Mouse (Mus musculus) layer of hippocampus, adult 8-10 months (tissue): ENCODE measurements around the gene 0610040J01Rik. TPM values are rescaled to one million over a fixed set of nuclear protein-coding genes. Genes with fewer than 3 reads are reported as not detected.
"Not testable (repeated sequence)": the region's sequence is repeated elsewhere in the genome, so short reads cannot be mapped to it uniquely, and the experiment has no call there.

Source experiments
- DNase-seq, 2 experiments: peaks; one replicate each; pipeline ENCODE4 v3.0.0; 2022; ENCODE audit warnings: low spot score in 2 of 2
- total RNA-seq, 4 experiments: library from RNA; stranded (reverse); gene quantifications; 2 replicates each; pipeline ENCODE4 v1.2.4; 2022

Gene 0610040J01Rik
- total RNA-seq, 4 experiments from 2014 or later, result 3.5 to 5.6 (median 4.5) TPM

DNA sequence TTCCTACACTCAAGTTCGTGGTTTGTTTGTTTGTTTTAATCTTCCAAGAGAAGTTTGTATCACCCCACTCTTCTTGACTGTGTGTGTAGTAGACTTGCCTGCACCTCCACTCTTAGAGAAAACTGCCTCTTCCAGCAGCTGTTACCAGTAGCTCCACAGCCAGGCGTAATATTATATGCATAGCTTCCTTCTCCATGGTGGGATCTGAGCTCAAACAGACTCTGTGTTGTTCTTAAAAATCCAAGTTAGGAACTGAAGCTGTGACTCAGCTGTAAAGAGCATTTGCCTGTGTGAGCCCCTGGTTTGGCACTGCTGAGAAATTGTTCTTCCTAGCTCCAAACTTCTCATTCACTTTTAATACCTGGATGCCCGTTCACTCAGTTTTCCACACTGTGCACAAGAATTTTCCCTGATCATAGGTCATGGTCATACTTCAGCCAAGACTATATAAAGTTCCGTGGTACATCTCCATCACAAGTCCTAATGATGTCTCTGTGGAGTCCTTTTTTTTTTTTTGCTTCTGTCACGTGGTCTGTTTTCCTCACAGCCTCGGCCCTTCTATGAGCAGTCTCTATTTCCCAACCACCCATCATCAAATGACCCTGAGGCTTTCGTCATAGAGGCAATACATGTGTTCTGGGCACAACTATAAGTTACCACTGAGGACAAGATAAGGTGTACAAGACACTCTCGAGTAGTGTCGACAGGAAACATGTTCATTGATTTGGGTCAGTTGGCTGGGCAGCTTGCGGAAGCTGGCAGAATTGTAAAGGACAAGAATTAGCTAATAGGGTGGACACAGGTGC lies 16.4 kb downstream of the 0610040J01Rik start:
- no peak for DNase-seq

DNA sequence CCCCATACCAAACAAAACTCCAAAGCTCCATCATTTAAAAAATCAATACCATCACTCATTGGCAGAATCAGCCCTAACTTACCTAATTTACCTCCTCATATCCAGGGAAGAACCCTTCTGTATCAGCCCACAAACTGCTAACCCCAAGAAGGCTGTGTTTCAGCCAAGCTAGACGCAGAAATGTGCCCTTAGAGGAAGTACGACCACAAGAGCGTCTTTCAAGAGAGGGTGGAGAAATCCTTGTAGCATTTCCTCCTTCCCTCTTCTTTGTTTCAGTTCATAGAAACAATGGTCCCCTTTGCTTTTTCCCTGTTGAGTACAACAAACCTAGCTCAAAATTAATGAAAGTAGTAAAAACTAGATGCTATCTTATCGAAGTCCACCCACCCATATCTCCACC lies 18.9 kb downstream of the 0610040J01Rik start:
- DNase-seq, result no peak

DNA sequence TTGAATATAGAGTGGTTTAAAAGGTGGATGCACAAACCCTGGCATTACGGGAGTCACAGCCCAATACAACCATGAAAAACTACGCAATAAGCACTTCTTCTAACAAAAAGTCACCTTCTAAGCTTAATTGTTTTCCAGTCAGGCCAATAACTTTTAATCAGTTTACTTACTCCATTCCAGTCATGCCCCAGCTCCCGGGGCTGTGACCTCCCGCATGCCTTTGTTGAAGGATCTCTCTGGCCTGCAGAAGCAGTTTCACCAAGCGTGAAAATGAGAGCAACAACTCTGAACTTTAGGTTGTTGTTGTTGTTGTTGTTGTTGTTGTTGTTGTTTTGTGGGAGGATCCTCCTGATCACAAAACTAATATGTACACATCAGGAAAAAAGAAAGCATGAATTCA lies 21.8 kb downstream of the 0610040J01Rik start:
- no peak for DNase-seq

DNA sequence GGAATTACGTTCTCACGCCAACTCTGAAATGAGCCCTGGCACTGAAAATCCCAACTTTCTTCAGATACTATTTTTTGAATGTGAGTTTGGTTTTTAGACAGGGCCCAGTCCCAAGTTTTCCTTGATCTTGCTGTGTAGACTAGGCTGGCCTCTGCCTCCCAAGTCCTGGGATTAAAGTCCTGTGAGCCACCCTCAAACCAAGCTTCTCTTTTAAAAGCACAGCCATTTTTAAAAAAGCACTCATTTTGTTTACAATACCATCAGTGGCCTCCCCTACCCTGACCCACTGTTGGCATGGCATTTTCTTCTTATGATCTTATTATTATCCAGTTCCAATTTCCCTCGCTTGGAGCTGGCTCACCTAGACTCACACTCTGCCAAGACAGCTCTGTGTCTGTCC lies 22.3 kb downstream of the 0610040J01Rik start:
- no peak for DNase-seq

DNA sequence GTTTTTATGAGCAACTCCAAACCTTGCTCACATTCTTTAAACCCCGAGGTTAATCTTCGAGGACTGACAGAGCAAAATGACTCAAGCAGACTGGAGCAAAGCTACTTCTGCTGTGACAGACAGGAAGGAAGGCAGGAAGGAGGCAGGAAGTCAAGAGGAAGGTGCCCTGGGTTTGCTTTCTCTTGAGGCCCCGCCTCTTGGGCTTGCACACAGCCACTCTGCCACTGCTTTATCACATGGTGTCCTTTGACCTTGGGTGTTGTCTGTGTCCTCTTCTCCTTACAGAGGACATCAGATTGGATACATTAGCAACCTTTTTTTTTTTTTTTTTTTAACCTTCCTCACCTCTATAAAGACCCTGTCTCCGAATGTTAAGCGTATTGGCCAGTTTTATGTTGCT lies 25.0 kb downstream of the 0610040J01Rik start:
- no peak for DNase-seq

GRCm38 (mm10) chr5:63837851-63838250 lies 25.7 kb downstream of the 0610040J01Rik start:
- DNase-seq, result no peak

GRCm38 (mm10) chr5:63839801-63840416 lies 27.7 kb downstream of the 0610040J01Rik start:
- no peak for DNase-seq

GRCm38 (mm10) chr5:63847080-63847479 lies 34.9 kb downstream of the 0610040J01Rik start:
- no peak for DNase-seq

- DNase-seq, result no peak
Measured at GRCm38 (mm10) chr5:63847541-63848226, 35.5 kb downstream of the 0610040J01Rik start.

GRCm38 (mm10) chr5:63858901-63859300 lies 46.7 kb downstream of the 0610040J01Rik start:
- no peak for DNase-seq

DNA sequence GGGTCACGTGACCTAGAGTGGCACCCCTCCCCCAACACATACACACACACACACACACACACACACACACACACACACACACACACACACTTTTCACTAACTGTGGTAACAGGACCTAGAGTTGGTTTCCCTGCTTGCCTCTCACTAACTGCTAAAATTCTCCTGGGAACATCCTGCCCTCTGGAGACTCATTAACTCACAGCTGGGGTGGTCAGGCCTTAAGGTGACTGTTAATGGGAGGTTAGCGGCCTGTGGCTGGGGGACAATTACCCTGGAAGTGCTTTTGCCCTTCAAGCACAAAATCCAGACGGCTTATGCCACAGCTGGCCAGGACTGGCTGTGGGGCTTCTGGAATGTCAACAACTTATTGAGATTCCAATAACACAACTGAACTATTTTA lies 55.3 kb downstream of the 0610040J01Rik start:
- DNase-seq, result no peak

- DNase-seq, result peak; percentile 19 to 31
Measured at GRCm38 (mm10) chr5:63872176-63872932, 60.2 kb downstream of the 0610040J01Rik start.

DNA sequence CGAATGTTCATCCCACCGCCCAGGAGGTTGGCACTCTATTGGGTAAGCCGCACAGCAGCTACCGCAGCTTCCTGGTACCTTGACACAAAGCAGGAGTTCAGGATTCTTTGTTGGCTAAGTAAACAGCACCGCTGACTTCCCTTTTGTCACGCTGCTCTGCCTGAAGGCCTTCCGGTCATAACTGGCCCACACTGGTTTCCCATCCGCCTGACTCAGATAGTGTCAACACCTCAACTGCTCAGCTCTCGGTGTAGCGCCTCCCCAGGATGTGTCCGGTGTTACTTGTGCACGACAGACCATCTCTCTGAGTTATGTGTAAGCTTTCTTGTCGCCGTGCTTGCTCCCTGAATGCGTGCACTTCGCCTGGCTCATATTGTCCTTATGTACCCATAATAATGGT lies 62.7 kb downstream of the 0610040J01Rik start:
- DNase-seq, result no peak

DNA sequence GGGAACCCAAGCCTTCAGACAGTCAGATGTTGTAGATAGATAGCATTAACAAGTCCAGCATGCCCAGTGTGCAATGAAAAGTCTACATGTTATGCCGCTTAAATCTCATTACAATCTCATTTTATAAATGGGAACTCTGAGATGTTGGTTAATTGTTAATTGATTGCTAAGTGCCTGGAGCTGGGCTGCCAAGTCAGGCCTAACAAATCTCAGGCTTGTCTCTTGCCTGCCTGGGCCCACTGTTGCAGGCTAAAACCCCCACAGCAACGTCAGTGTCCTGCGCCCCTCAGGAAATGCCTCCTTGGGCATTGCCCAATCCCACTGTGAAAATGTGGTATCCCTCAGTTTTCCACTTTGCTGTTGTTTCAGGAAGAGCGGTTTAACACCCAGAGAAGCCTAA lies 63.9 kb downstream of the 0610040J01Rik start:
- no peak for DNase-seq

- no peak for DNase-seq
Measured at GRCm38 (mm10) chr5:63879026-63879425, 66.9 kb downstream of the 0610040J01Rik start.

GRCm38 (mm10) chr5:63886292-63886691 lies 74.1 kb downstream of the 0610040J01Rik start:
- DNase-seq, result no peak

DNA sequence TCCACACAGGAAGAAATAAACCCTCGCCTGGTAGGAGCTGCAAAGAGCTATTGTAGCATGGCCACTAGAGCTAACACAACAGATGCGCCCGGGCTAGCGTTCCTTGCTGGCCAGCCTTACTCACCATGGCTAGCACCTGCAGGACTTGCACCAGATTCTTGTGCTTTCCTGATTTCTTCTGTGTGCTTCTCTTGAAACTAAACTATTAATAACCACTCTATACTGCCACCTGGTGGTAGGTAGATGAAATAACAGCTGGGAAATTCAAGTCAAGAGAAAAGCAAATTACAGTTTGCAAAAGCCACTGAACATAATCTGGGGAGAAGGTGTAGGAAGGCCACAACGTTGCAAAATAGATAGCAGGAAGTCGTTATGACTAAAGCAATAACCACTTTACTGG lies 74.5 kb downstream of the 0610040J01Rik start:
- DNase-seq, result peak in 1 of 2 experiments; percentile 14

DNA sequence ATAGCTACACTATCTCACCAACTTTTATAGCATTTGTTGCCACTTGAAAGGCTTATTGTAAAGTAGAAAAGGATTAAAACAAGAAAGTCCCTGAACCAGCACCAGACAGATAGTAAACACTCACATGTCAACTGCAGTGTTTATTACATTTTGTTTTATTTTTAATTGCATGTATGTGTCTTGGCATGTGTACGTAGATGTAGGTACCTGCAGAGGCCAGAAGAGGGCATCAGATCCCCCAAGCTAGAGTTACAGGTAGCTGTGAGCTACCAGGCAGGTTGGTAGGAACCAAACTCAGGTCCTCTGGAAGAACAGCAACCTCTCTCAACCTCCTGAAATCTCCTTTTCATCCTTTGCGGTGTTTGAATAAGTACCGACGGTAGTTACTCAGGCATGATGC lies 74.9 kb downstream of the 0610040J01Rik start:
- DNase-seq, result no peak

GRCm38 (mm10) chr5:63891241-63891640 lies 79.1 kb downstream of the 0610040J01Rik start:
- no peak for DNase-seq

DNA sequence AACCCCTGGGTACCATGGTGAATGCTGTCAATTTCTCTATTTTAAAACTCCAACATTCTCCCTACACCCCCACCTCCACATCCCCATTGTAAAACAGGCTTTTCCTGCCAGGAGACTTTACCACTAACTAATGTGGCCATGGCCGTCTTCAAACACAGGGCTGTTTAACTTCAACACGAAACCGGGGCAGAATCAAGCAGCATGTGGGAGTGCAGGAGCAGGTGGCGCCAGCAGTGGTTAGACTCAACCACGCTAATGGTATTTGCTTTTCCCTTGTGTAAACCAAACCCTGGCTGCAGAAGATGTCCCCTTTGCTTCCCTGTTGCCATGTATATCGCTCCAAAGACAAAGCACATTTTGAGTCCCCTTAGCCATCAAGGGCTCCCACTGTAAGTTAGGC lies 79.7 kb downstream of the 0610040J01Rik start:
- no peak for DNase-seq

DNA sequence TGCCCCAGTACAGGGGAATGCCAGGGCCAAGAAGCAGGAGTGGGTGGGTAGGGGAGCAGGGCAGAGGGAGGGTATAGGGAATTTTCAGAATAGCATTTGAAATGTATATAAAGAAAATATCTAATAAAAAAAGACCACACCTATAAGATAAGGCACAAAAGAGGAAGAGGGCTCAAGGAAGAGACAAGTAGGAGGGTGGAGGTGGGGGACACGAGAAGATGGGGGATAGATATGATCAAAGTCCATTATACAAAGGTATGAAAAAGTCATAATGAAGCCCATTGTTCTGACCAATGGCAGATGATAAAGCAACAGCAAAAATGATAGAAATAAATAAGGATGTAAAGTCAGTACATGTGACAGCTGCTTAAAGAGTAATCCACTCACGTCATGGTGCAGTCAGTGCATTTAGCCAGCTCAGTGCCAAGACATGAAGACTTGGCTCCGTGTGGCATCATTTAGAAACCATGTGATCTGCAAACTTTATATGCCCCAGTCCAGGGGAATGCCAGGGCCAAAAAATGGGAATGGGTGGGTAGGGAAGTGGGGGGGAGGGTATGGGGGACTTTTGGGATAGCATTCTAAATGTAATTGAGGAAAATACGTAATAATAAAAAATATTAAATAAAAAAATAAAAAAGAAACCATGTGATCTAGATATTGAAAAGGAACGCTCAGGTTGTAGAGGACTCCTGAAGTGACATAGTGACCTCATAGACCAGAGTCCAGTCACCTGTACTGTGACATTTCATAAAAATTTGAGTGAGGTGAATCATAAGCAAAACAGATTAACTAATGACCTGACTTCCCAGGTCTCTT lies 85.0 kb downstream of the 0610040J01Rik start:
- DNase-seq, result not testable (repeated sequence)
